Mouse (Mus musculus) forebrain, embryonic 10.5 days (tissue): ENCODE measurements around the gene Atp1b1. TPM values are rescaled to one million over a fixed set of nuclear protein-coding genes. Genes with fewer than 3 reads are reported as not detected.

Experiments used
- DNase-seq: peaks from one replicate; pipeline ENCODE4 v3.0.0-alpha.2; 2017; ENCODE audit warnings: low spot score; ENCODE audit errors: extremely low spot score
- H3K27ac ChIP-seq: fragments of 300-500 bp; sonication (generic); 2 replicates; pipeline ENCODE4 v1.5.1; 2016; ENCODE audit warnings: mild to moderate bottlenecking
- H3K27me3 ChIP-seq: fragments of 300-500 bp; sonication (generic); 2 replicates; pipeline ENCODE4 v1.6.1; 2016; ENCODE audit warnings: mild to moderate bottlenecking; ENCODE audit not compliant: poor library complexity, severe bottlenecking
- H3K36me3 ChIP-seq: fragments of 300-500 bp; sonication (generic); replicated peaks from 2 replicates; pipeline ENCODE4 v1.6.1; 2016; ENCODE audit warnings: mild to moderate bottlenecking, moderate library complexity
- H3K4me1 ChIP-seq: fragments of 300-500 bp; sonication (generic); 2 replicates; pipeline ENCODE4 v1.6.1; 2016
- H3K4me3 ChIP-seq: fragments of 300-500 bp; sonication (generic); 2 replicates; pipeline ENCODE4 v1.5.1; 2016; ENCODE audit warnings: mild to moderate bottlenecking, moderate library complexity
- H3K9me3 ChIP-seq: fragments of 300-500 bp; sonication (generic); 2 replicates; pipeline ENCODE4 v1.6.1; 2016; ENCODE audit warnings: mild to moderate bottlenecking, moderate library complexity
- WGBS: fragments of 180-500 bp; shearing (Covaris S2); methylation state at CpG from one replicate; pipeline ENCODE4 v1.1.7; 2016; 5-methylcytosine and 5-hydroxymethylcytosine counted together
- polyA plus RNA-seq: library from polyadenylated mRNA; unstranded; fragments of >200 nt; fragmentation: Nextera tagmentation; extraction: Ambion mirVana; gene quantifications from 2 replicates; pipeline ENCODE4 v1.2.1, GENCODE M21; 2016

The Atp1b1 gene
- polyA plus RNA-seq, 1 experiment from 2014 or later, result 9.9 TPM

GRCm38 (mm10) chr1:164395131-164395780 lies 62.9 kb downstream of the Atp1b1 start:
- no peaks in the 10 kb centered on the region for H3K27me3 ChIP-seq
- H3K36me3 ChIP-seq, result no peaks in the 10 kb centered on the region
- no peak for DNase-seq
- no peaks in the 10 kb centered on the region for H3K9me3 ChIP-seq
- peaks cover 20% of the 10 kb centered on the region for H3K4me1 ChIP-seq
- 0 out of 2 replicates have a peak overlapping the region, but pooled peaks have one; percentile 25 for H3K27ac ChIP-seq
- no peak overlapping the region for H3K4me3 ChIP-seq
- 81% methylated on average over 6 of the region's 6 CpGs for WGBS

- whole genome bisulfite sequencing, result 67% methylated on average over 3 of the region's 3 CpGs
- H3K27ac ChIP-seq, result 0 out of 2 replicates have a peak overlapping the region, but pooled peaks have one; percentile 26
- no peak overlapping the region for H3K4me3 ChIP-seq
- no peak for DNase-seq
- peaks cover 14% of the 10 kb centered on the region for H3K4me1 ChIP-seq
- no peaks in the 10 kb centered on the region for H3K27me3 ChIP-seq
- H3K36me3 ChIP-seq, result no peaks in the 10 kb centered on the region; the same call in 1 of the 2 replicates
- no peaks in the 10 kb centered on the region for H3K9me3 ChIP-seq
Observed at GRCm38 (mm10) chr1:164392176-164392575, 66.0 kb downstream of the Atp1b1 start.

GRCm38 (mm10) chr1:164389743-164390142 lies 68.4 kb downstream of the Atp1b1 start:
- Histone ChIP-seq H3K27ac (no peak overlapping the region), H3K4me1 (peaks cover 6% of the 10 kb centered on the region), H3K27me3 (no peaks in the 10 kb centered on the region), H3K36me3 (no peaks in the 10 kb centered on the region; the same call in 1 of the 2 replicates), H3K4me3 (no peak overlapping the region), H3K9me3 (no peaks in the 10 kb centered on the region)
- WGBS, result 90% methylated on average over 4 of the region's 4 CpGs
- DNase-seq, result no peak

Other genes with a start within 250 kb of the Atp1b1 start
- gene Slc19a2, start 209.3 kb downstream of the Atp1b1 start, polyA plus RNA-seq, result 11.2 and 12.2 TPM in 2 replicates
- 13.9 and 14.0 TPM in 2 replicates for gene Ccdc181, start 182.8 kb downstream of the Atp1b1 start, polyA plus RNA-seq
- gene Nme7, start 154.2 kb downstream of the Atp1b1 start, polyA plus RNA-seq, result 45.6 and 48.8 TPM in 2 replicates
- 24.9 and 26.7 TPM in 2 replicates for gene Blzf1, start 150.9 kb downstream of the Atp1b1 start, polyA plus RNA-seq